ENCODE assay signal across 8 mouse cellular contexts in the genomic region with DNA sequence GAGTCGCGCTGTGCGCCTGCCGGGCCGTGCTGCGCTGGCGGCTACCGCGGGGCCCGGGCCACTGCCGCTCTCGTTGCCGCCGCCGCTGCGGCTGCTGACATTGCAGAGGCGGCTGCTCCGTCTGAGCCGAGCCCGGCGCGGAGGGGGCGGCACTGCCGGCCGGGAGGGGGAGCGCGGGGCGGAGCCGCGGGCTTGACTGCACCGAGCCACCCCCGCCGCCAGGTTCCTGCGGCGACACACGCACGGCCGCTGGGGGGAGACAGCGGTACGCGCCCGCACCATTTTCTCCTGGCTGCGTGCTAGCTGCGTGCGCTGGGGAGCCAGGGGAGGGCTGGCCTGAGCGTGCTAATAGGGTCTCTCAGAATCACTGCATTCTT. TPM values are rescaled to one million over a fixed set of nuclear protein-coding genes. Genes with fewer than 3 reads are reported as not detected.
DNase-seq lines count a peak whose midpoint lies in the region; ATAC-seq lines count a peak whose summit lies in the region.

A gene (minus strand): TSS at position 131 of the 377 bp plus-strand sequence.

- H3K4me2 ChIP-seq in embryonic facial prominence, embryonic 15.5 days (replicated peaks): peak within 1 kb of the TSS; percentile 100
- peak within 1 kb of the TSS; percentile 97 for H3K4me2 ChIP-seq in heart, embryonic 11.5 days
- H3K4me2 ChIP-seq in limb, embryonic 11.5 days (ENCODE audit: low read depth, severe bottlenecking): peak within 1 kb of the TSS; percentile 99
- H3K4me2 ChIP-seq in midbrain, embryonic 12.5 days (replicated peaks): peak within 1 kb of the TSS; percentile 89

- H3K36me3 ChIP-seq in embryonic facial prominence, embryonic 15.5 days: no peaks in the 10 kb centered on the region
- no peaks in the 10 kb centered on the region for H3K36me3 ChIP-seq in heart, embryonic 11.5 days (ENCODE audit: control insufficient read depth, insufficient read depth, low read length)
- H3K36me3 ChIP-seq in limb, embryonic 11.5 days (ENCODE audit: control insufficient read depth, insufficient read depth, low read length): no peaks in the 10 kb centered on the region
- no peaks in the 10 kb centered on the region for H3K36me3 ChIP-seq in midbrain, embryonic 12.5 days

- peak within 1 kb of the TSS; percentile 61 for H3K4me3 ChIP-seq in embryonic facial prominence, embryonic 15.5 days (replicated peaks)
- H3K4me3 ChIP-seq in heart, embryonic 11.5 days (ENCODE audit: low read depth, low read length): peak within 1 kb of the TSS; percentile 60
- peak within 1 kb of the TSS; percentile 63 for H3K4me3 ChIP-seq in limb, embryonic 11.5 days (ENCODE audit: low read depth, low read length)
- H3K4me3 ChIP-seq in midbrain, embryonic 12.5 days: peak within 1 kb of the TSS; percentile 75

- peaks cover 67% of the 10 kb centered on the region for H3K27me3 ChIP-seq in embryonic facial prominence, embryonic 15.5 days
- peaks cover 54% of the 10 kb centered on the region for H3K27me3 ChIP-seq in heart, embryonic 11.5 days (ENCODE audit: control insufficient read depth, insufficient read depth, low read length)
- peaks cover 39% of the 10 kb centered on the region for H3K27me3 ChIP-seq in limb, embryonic 11.5 days (ENCODE audit: control insufficient read depth, insufficient read depth, low read length)
- H3K27me3 ChIP-seq in midbrain, embryonic 12.5 days: peaks cover 56% of the 10 kb centered on the region

- ATAC-seq in embryonic facial prominence, embryonic 15.5 days (ENCODE audit: insufficient number of reproducible peaks, low FRiP score, low TSS enrichment, low read depth): peak; percentile 86
- peak; percentile 83 for ATAC-seq in heart, embryonic 11.5 days (replicated peaks; ENCODE audit: insufficient number of reproducible peaks, low FRiP score, low TSS enrichment)
- ATAC-seq in limb, embryonic 11.5 days (ENCODE audit: insufficient number of reproducible peaks, low FRiP score, low TSS enrichment, low read depth): peak; percentile 91
- ATAC-seq in midbrain, embryonic 12.5 days (ENCODE audit: low FRiP score, low read depth): peak; percentile 93

- no peak within 1 kb of the TSS for H3K27ac ChIP-seq in embryonic facial prominence, embryonic 15.5 days (replicated peaks)
- no peak within 1 kb of the TSS for H3K27ac ChIP-seq in heart, embryonic 11.5 days (ENCODE audit: low read depth, low read length)
- H3K27ac ChIP-seq in limb, embryonic 11.5 days (replicated peaks; ENCODE audit: low read depth, low read length): no peak within 1 kb of the TSS
- H3K27ac ChIP-seq in midbrain, embryonic 12.5 days (replicated peaks): peak within 1 kb of the TSS; percentile 92

- under 1% methylated on average over 30 of the region's 46 CpGs for WGBS in embryonic facial prominence, embryonic 15.5 days
- under 1% methylated on average over 43 of the region's 46 CpGs for WGBS in heart, embryonic 11.5 days (ENCODE audit: insufficient replicate concordance)
- under 1% methylated on average over 45 of the region's 46 CpGs for WGBS in limb, embryonic 11.5 days
- under 1% methylated on average over 41 of the region's 46 CpGs for WGBS in midbrain, embryonic 12.5 days

- peak; percentile 98 for DNase-seq in brain, adult 2 months (ENCODE audit: low read depth, low spot score)
- peak; percentile 77 for DNase-seq in kidney, adult 9 months
- DNase-seq in limb, embryonic 11.5 days (ENCODE audit: low spot score): peak; percentile 90
- peak; percentile 3 for DNase-seq in spleen, adult 12 weeks (ENCODE audit: low spot score)
- no peak for DNase-seq in adipocyte (ENCODE audit: low spot score)

- H3K9me3 ChIP-seq in embryonic facial prominence, embryonic 15.5 days (replicated peaks): no peaks in the 10 kb centered on the region
- peaks cover 3% of the 10 kb centered on the region for H3K9me3 ChIP-seq in heart, embryonic 11.5 days (replicated peaks; ENCODE audit: control insufficient read depth, low read length)
- H3K9me3 ChIP-seq in limb, embryonic 11.5 days (ENCODE audit: control insufficient read depth, low read length): no peaks in the 10 kb centered on the region; the same call in 1 of the 2 replicates
- H3K9me3 ChIP-seq in midbrain, embryonic 12.5 days: no peaks in the 10 kb centered on the region

- H3K9ac ChIP-seq in embryonic facial prominence, embryonic 15.5 days: peak within 1 kb of the TSS; percentile 42
- H3K9ac ChIP-seq in heart, embryonic 11.5 days (ENCODE audit: low read depth, low read length): peak within 1 kb of the TSS; percentile 69
- H3K9ac ChIP-seq in limb, embryonic 11.5 days (ENCODE audit: low read length): peak within 1 kb of the TSS; percentile 59
- peak within 1 kb of the TSS; percentile 82 for H3K9ac ChIP-seq in midbrain, embryonic 12.5 days (replicated peaks)

- H3K4me1 ChIP-seq in embryonic facial prominence, embryonic 15.5 days: peaks cover 26% of the 10 kb centered on the region
- peaks cover 7% of the 10 kb centered on the region; the same call in 1 of the 2 replicates for H3K4me1 ChIP-seq in heart, embryonic 11.5 days (ENCODE audit: control insufficient read depth, insufficient read depth, low read length)
- H3K4me1 ChIP-seq in limb, embryonic 11.5 days (ENCODE audit: control insufficient read depth, insufficient read depth, low read length): 0 out of 2 replicates have a peak, but pooled peaks cover 5% of the 10 kb centered on the region
- H3K4me1 ChIP-seq in midbrain, embryonic 12.5 days: peaks cover 21% of the 10 kb centered on the region

RNA-seq across cellular contexts. Expression of the gene that starts here (rescaled TPM):
- 0.77 and 0.88 TPM in 2 replicates for polyA plus RNA-seq in embryonic facial prominence, embryonic 15.5 days (2015; fragmentation: Nextera tagmentation; extraction: Ambion mirVana)
- 1.4 and 1.7 TPM in 2 replicates for polyA plus RNA-seq in heart, embryonic 11.5 days (2014; fragmentation: Nextera tagmentation; extraction: Ambion mirVana)
- 1.7 and 1.8 TPM in 2 replicates for polyA plus RNA-seq in limb, embryonic 11.5 days (2014; fragmentation: Nextera tagmentation; extraction: Ambion mirVana)
- polyA plus RNA-seq in midbrain, embryonic 12.5 days (2016; fragmentation: Nextera tagmentation; extraction: Ambion mirVana): 7.7 and 9.6 TPM in 2 replicates

Comparison
In these comparisons a context has a peak if more than half of its experiments do, and no peak if none do; other contexts are left out.
1. Peak in ATAC-seq, H3K4me3 ChIP-seq, H3K9ac ChIP-seq and H3K4me2 ChIP-seq in embryonic facial prominence, embryonic 15.5 days; RNA of the gene not detected or under 1 TPM.